Mouse (Mus musculus) embryo, embryonic 10.5 days (tissue): ENCODE results near the gene Slc51a.

ENCODE experiments used
- DNase-seq: peaks from one replicate; pipeline ENCODE4 v3.0.0-alpha.2; 2015; ENCODE audit warnings: low spot score

The Slc51a gene

DNA sequence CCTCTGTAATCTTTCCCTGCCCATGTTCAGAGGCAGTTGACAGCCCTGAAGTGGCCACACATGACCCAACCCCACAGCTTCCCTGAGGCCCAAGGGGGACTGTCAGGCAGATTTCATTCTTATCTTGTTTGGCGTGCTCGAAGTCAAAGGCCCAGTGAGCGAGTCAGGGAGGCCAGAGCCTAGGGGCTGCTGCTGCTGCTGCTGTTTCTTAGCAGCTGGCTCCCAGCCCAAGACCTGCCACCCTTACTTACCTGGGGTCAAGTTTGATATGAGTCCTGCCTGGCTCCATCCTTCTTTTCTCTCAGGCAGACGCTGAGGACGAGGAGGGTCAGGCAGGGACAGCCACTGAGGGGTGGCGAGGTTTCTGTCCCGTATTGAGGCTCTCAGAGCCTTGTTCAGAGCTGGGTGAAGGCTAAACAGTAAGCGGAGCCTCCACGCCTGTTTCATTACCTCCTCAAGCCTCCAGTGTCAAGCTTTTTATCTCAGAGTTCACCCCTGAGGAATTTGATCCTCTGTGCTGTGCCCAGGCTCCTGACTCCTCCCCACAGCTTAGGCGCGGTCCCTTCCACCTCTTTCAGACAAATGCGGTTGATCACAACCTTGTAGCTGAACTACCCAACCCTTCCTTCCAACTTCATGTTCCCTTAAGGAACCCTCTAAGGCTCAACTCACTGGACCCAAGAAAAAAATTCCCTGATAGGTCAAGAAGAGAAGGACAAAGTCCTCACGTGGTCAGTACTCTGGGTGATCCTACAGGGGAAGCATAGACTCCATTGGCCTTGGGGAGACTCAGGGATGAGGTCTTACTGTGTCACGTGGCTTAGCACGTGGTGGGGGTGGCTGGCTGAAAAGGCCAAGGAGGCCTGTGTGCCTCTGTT lies at the start of gene Slc51a:
TSS of gene Slc51a (minus strand) at position 646 of the 878 bp plus-strand sequence.
- DNase-seq, result no peak

DNA sequence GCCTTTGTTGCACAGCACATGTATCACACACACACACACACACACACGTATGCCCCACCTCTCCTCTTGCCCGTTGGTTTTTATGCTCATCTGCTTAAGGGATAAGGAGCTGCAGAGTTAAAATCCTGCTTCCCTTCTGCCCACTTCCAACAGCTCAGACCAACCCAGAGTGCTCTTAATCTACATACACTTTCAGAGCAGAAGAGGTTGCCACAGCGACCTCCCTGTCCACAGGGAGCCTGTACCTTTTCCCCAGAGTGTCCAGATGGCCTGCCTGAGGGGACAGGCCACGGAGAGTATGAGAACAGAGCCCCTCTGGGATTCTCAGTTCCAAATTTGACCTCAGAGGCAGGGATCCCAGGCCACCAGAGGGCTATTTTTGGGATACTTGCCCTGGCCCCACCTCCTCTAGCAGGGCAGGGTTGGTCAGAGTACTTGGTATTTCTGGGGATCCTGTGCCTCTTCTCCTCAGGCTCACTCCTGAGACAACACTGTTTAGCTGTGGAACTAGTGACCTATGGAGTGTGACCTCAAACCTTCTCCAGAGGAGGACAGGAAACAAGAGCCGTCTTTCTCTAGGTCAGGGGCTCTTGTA lies 47.6 kb upstream of the Slc51a start:
- DNase-seq, result peak; percentile 40

DNA sequence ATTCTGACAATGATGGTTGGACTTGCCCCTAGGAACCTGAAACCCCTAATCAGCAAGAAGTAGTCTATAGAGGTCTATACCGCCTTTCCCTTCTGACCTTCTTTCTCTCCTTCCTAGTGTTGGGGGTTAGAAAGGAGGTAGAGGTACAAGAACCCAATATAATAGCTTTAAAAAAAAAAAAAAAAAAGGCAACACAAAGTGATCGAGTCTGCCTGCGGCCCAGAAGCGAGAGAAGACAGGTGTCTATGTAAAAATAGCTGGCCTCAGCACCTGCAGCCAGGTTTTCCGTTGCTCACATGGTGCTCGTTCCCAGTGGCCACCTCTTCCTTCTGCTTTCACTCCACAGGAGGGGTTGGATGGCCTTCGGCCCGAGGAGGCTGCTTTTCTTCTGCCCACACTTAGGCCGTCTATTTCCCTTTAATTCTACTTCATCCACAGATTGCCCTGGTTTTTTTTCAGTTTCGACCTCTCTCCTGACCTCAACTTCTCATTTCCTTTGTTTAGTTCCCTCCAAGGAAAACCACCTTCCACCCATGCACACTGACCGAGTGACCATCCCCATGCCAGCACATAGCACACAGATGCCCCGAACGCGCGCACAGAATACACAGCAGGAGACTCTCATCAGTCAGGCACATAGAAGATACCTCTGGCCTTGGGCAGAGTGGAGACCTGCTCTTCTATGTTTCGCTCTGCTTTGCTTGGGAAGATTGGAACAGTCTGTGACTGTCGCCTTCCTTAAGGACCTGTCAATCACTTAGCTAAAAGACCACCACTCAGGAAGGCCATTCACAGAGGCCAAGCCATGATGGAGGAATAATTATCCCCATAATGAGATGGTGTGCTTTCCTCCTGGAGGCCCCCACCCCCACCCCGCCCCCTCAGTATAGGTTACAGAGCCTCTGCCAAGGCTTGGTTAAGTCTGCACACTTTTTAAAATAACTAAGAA lies 45.5 kb upstream of the Slc51a start:
- DNase-seq, result peak; percentile 32

DNA sequence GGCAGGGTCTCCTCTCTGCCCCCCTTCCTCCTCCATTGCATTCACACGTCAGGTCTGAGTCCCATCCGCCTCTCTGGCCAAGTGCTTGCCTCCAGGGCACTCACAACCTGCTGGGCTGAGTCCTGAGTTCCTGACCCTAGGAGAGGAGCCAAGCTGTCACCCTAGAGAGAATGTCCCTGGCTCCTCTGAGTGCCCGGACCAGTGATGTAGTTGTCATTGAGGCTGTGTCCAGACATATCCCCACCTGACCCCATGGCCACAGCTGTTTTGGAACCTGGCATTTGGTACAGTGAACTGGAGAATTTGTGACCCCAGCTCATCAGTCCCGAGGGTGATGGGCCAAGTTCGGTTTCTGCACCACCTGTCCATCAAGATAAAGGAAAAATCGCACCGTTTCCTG lies 39.2 kb upstream of the Slc51a start:
- no peak for DNase-seq

DNA sequence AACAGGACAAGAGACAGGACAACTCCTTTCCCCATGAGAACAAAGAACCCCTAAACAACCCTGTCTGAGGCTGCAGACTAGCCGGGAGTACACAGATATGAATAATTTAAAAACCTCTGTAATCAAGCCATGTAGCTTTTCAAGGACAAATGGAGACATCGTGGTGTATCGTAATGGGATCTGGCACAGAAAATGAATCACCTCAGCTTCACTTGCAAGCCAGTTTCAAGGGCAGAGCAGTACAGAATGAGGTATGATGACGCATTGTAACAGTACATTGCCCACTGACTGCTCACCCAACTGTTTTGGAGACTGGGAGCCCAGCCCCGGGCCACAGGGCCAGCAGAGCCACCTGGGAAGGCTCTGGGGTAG lies 36.6 kb upstream of the Slc51a start:
- DNase-seq, result no peak

DNA sequence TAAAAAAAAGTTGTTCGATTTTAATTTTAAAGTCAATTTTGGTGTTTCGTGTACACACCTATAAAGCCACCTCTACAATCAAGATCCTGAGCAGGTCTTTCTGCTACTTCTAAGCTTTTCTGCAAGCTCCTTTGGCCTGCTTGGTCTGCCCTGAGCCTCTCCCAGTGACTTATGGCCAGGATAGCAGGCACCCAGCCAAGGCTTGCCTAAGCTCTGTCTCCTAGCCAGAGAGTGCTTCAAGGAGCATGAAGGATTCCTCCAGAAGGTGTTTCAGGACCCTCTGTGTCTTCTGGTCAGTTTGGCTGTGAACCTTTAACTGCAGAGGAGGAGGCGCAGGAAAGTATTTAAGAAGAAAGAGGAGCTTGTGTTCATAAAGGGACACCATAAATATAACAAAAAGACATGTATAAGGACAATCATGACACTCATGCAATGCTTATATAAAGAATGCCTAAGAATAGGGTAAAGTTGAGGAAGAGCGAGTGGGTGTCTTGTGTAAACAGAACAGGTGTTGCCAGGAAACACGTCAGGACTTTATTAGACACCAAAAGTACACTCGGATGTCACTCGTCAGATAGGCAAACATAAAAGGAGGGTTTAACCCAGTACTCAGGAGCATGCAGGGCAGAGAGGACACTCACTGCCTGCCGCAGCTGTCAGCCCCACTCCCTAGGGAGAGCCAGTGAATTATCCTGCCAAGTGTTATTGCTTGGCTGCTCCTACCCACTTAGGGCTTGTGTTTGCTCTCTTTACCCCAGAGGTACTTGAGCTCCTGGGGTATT lies 36.0 kb upstream of the Slc51a start:
- DNase-seq, result no peak

DNA sequence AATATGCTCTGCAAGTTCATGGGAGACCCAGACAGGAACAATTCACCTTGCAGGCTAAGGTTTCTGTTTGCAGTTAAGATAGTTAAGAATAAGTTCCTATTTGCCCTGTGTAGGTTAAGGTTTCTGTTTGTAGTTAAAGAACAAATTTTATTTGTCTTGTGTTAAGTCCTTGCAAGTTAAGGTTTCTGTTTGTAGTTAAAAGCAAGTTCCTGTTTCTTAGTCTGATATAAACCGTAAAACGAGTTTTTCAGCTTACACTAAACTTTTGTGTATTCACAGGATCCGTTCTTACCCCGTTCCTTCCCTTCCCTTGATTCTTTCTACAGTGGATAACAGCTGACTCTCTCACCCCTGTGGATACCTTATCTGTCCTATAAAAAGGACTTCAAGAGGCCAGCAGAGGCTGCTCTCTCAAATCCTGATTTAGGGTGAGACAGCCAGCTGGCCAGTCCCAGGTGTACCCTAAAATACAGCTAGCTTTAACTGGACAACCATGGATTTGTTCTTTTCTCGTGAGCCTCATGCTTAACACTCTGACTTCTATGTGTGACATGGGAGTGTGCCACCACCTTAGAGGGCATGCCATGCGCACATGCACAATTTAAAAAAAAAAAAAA lies 35.0 kb upstream of the Slc51a start:
- no peak for DNase-seq

DNA sequence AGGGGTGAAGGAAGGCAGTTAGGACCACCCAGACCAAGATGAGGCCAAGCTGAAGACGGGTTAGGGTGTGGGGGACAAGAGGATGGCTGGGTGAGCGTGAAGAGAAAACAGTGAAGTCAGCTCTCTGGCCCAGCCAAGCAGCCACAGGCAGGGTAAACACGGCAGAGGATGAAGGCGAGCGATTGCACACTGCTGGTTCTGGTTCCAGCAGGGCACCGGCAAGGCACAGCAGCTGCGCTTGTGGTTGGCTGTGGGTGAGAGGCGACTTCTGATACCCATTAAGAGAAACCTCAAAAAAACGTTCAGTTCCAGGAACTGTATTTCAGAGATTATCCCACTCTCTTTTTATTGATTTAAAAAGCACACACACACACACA lies 32.7 kb upstream of the Slc51a start:
- no peak for DNase-seq

DNA sequence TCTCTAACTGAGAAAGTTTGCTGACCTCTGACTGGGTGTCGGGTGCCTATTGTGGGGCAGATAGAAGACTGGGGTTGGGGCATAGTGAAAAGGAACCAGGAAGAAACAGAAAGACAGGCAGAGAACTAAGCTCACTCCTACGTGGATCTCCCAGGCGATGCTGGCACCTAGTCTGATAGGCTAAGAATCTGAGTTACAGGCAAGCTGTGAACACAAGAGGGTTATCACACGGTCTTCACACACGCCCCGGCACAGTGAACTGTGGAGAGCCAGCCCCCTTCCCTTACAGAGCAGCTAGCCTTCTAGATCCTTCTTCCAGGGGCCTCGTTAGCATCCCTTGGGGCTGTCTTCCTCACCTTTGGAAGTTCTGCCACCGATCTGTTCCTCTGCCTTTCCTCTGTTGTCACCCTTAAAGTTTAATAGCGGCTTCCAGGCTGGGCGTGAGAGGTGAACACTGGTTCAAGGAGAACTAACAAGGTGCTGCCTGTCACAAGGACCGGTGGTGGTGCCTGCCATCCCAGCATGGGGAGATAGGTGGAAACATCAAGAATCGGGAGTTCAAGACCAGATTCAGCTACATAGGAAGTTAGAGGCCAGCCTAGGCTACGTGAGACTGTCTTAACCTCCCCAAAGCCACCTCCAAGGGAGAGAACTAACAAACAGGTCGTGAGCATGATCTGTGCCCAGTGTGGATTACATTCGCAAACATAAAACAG lies 32.1 kb upstream of the Slc51a start:
- DNase-seq, result no peak

DNA sequence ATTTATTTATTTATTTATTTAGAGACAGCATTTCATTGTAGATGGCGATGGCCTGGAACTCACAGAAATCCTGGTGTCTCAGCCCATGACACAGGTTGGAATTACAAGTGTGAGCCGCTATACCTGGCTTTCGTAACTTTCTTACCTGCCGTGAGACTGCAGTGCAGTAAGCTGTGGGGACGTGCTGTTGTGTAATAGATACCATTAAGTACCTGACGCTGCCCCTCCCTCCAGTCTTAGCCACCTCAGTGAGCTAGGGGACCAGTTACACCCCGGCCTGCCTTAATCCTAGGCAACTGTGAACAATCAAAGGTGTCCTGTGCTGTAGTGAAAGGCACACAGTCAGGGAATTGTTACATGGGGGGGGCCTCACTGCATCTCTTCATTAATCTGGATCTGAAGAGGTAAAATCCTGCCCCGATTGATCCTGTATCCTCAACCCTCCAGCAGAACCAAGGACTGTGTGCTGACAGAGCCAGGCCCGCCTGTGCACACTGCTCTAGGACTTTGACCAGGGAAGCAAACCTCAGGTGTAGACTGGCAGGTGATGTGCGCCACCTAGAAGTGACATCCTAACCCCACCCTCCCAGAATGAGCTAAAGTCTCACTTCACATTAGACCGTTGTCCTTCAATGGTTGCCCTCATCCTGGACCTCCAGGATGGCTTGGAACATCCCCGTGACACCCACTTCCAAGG lies 30.3 kb upstream of the Slc51a start:
- DNase-seq, result no peak

DNA sequence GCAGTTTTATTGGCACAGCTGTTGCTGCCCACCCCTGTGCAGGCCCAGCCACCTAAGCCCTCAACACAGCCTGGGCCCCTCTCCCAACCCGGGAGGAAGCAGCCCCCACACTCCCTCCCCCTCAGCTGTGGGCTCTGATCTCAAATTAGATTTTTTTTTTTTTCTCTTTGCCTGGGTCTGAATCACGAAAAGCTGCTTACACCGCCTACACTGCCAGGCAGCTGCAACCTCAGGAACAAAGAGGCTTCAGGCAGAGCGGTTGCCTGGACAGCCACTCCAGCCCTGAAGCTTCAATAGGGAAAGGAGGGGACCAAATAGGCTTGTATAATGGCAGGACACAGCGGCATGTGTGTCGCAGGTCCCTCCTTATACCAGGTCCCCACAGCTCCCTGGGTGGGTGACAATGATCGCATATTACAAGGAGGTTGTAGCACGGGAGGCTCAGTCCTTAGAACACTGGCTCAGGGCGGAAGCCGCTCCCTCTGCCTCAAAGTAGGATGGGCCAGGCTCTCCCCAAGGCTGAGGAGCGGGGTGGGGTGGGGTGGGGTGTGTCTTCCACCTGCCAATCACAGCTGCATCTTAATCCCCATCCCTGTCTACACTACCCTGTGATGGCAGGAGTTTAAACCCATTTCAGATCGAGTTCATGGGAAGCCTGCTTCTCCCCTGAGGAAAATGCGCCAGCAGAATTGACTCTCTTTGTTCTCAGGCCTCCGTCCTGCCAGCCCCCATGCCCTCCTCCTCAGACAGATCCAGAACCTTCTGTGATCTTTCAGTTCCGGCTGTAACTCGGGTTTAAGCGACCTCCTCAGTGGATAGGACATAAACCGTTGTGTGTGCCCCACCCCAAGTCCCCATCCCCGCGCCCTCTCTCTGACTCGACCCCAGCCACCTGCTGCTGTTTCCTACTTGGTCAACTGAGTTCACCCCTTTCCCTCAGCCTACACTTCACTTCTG lies 28.6 kb upstream of the Slc51a start:
- DNase-seq, result peak; percentile 76

DNA sequence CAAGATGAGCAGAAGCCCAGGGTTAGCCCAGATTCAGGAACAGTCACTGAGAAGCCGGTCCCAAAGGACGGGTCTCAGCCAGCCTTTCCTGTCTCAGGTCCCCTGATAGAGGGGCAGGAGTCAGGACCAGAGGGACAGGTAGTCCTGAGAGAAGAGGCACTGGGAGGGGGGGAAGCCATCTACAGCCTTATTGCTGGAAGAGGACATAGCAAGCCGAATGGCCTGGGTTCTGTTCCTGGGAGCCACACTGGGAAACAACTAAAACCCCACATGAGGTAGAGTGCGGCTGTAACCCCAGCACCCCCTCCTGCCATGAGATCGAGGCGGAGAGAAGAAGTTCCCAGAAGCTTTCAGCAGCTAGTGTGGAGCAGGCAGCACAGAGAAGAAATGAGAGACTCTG lies 26.3 kb upstream of the Slc51a start:
- no peak for DNase-seq

DNA sequence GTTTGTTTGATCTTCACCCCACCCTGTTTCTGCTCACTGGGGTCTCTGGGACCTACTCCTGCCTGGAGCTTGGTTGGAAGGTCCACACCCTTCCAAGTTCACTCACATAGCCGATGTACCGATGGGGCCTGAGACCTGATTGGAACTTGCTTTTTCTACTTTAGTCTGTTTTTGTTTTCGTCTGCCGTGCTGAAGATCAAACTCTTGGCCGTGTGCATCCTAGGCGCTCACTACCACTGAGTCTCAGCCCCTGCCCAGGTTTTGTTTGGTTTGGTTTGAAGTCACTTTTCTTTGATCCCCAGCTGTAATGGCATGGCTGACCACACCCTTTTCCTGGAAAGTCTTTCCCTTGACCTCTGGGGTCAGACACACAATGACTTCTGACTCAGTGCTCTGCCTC lies 25.7 kb upstream of the Slc51a start:
- DNase-seq, result no peak

DNA sequence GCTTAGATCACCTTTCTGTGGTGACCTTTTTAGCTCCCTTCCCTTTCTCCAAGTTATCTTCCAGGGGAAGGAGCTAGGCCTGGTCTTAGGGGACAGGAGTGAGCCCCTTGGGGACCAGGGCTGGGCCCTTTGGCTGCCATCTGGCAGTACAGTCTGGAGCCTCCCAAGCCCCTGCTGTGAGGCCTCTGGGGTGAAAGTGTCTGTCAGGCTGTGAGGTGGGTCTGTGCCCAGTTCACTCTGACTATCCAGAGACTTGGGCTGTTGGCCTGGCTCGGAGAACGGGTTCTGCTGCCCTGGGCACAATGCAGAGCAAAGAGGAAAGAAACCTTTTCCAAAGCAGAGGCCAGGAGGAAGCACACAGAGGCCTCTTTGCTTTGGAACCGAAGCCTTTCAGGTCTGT lies 25.2 kb upstream of the Slc51a start:
- no peak for DNase-seq

DNA sequence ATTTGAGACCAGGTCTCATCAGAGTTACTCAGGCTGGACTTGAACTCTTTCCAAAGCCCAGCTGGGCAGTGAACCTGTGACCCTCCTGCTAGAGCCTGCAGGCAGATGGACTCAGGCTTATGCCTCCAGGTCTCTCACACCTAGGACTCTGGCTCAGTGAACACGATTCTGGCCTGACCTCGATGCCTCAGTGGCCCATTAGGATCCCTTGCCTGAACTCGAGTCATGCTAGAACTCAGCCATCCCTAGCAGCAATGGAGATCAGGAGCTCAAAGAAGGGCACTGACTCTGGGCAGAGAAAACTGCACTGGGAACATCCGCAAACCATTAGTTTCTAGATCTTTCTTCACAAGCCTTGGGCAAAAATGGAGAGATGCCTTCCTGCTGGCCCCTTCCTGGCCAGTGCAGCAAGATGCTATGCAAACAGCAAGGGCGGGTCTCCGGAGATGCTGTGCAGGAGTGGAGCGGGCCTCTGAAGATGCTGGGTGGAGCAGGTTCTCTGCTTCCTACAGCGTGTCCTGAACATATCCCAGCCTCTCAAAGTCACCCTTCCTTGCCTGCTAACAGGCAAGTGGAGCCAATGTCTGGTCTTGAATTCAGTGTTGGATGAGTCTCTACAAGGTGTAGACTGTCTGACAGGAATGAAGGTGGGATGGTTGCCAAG lies 24.3 kb upstream of the Slc51a start:
- no peak for DNase-seq

DNA sequence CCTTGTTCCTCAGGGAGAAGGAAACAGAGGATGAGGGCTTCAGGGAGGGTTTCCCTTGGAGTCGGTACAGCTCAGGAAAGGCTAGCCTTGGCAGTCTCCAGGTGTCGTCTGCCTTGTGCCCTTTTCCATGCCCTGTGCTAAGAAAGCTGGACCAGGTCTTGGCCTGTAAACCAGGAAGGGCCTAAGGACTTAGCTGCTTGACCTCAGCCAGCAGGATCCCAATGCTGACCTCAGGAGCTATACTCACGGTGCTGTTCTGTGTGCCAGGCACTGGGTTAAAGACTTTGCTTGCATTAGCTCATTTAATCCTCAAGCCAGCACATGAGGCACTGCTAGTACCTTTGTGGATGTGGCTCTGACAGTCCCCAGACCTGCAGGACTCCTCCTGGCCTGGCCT lies 23.7 kb upstream of the Slc51a start:
- no peak for DNase-seq

DNA sequence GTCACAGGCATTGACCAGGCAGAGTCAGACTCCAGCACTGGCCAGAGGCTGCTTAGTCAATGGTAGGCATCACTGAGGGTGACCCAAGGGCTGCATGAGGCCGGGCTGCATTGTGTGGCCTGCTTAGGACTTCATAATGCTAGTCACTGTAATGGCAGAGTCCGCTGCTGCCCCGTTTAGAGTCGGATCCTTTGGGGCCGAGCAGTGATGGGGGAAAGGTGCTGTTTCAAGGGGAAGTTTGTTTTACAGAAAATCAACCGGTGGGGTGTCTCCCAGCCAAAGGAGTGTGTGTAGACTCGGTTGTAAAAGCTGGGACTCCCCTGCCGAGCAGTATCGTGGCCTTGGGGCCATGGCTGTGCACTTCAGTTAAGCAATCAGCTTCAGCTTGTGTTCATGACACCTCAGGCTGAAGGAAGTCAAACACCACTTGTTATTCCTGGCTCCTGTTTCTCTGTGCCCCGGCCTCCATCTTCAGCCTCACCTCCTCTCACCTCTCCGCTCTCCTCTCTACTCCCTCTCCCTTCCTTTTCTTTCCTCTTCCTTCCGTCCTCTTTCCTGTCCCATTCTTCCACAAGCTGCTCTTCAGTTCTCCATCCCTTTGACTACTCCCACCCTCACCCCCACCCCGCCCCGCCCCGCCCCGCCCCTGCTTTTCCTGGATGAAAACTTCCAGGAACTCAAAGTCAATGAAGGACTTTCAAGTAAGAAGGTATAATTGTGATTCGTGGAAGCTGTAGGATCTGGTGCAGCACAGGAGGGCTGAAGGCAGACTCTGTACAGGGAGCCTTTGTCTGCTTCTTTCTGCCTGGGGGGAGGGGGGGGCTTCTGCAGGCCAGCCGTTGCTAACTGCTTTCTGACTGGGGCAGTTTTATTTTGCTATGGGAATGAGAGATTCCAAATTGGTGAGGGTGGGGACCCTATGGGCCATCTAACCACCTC lies 23.0 kb upstream of the Slc51a start:
- DNase-seq, result no peak
